Mouse (Mus musculus) thymus, postnatal 10 days (tissue): ENCODE measurements around the gene Dpp6.

Experiments
- DNase-seq, 2 experiments: peaks; one replicate each; pipeline ENCODE4 v3.0.0; 2021; ENCODE audit warnings: low spot score in 2 of 2

The Dpp6 gene

GRCm38 (mm10) chr5:27286876-27287275 is 469.9 kb downstream of the Dpp6 start:
- no peak for DNase-seq

- DNase-seq, result no peak
Observed at GRCm38 (mm10) chr5:27291378-27291777, 474.4 kb downstream of the Dpp6 start.

GRCm38 (mm10) chr5:27292236-27292635 is 475.2 kb downstream of the Dpp6 start:
- DNase-seq, result no peak

- DNase-seq, result peak; percentile 5 to 7
Observed at GRCm38 (mm10) chr5:27304115-27304514, 487.1 kb downstream of the Dpp6 start.

GRCm38 (mm10) chr5:27306497-27307152 is 489.6 kb downstream of the Dpp6 start:
- no peak for DNase-seq

- DNase-seq, result no peak
Observed at GRCm38 (mm10) chr5:27310217-27310616, 493.2 kb downstream of the Dpp6 start.

GRCm38 (mm10) chr5:27316674-27317073 is 499.7 kb downstream of the Dpp6 start:
- DNase-seq, result no peak

- DNase-seq, result no peak
Observed at GRCm38 (mm10) chr5:27317264-27317663, 500.3 kb downstream of the Dpp6 start.

GRCm38 (mm10) chr5:27317832-27318231 is 500.8 kb downstream of the Dpp6 start:
- DNase-seq, result no peak

- no peak for DNase-seq
Observed at GRCm38 (mm10) chr5:27319731-27320130, 502.7 kb downstream of the Dpp6 start.

GRCm38 (mm10) chr5:27322895-27323792 is 506.1 kb downstream of the Dpp6 start:
- DNase-seq, result no peak

GRCm38 (mm10) chr5:27324346-27324928 is 507.4 kb downstream of the Dpp6 start:
- no peak for DNase-seq

- DNase-seq, result no peak
Observed at GRCm38 (mm10) chr5:27336698-27337097, 519.7 kb downstream of the Dpp6 start.

- DNase-seq, result no peak
Observed at GRCm38 (mm10) chr5:27339196-27340030, 522.4 kb downstream of the Dpp6 start.

GRCm38 (mm10) chr5:27342276-27342675 is 525.3 kb downstream of the Dpp6 start:
- DNase-seq, result no peak

- no peak for DNase-seq
Observed at GRCm38 (mm10) chr5:27343626-27344025, 526.6 kb downstream of the Dpp6 start.

- no peak for DNase-seq
Observed at GRCm38 (mm10) chr5:27348181-27349095, 531.4 kb downstream of the Dpp6 start.

GRCm38 (mm10) chr5:27357630-27358029 is 540.6 kb downstream of the Dpp6 start:
- DNase-seq, result no peak

- DNase-seq, result no peak
Observed at GRCm38 (mm10) chr5:27365946-27366345, 548.9 kb downstream of the Dpp6 start.

GRCm38 (mm10) chr5:27370814-27371213 is 553.8 kb downstream of the Dpp6 start:
- no peak for DNase-seq

- no peak for DNase-seq
Observed at GRCm38 (mm10) chr5:27373931-27374330, 556.9 kb downstream of the Dpp6 start.
